Mouse (Mus musculus) midbrain, embryonic 11.5 days (tissue): ENCODE measurements around the gene Cr2. TPM values are rescaled to one million over a fixed set of nuclear protein-coding genes. Genes with fewer than 3 reads are reported as not detected.

ENCODE experiments used
- ATAC-seq: fragments of 200-750 bp; cut with Nextera tagmentation; 2 replicates; pipeline ENCODE4 v1.8.0; 2017; ENCODE audit warnings: moderate TSS enrichment, moderate library complexity; ENCODE audit not compliant: low FRiP score
- DNase-seq: peaks from one replicate; pipeline ENCODE4 v3.0.0; 2015; ENCODE audit warnings: low spot score; ENCODE audit errors: missing footprints
- H3K27ac ChIP-seq: fragments of 300-500 bp; sonication (generic); 2 replicates; pipeline ENCODE4 v1.5.1; 2014; ENCODE audit warnings: low read depth, low read length
- H3K27me3 ChIP-seq: fragments of 300-500 bp; sonication (generic); 2 replicates; pipeline ENCODE4 v1.6.1; 2014; ENCODE audit warnings: mild to moderate bottlenecking, low read length, moderate library complexity, mixed read lengths; ENCODE audit not compliant: control insufficient read depth, insufficient read depth
- H3K36me3 ChIP-seq: fragments of 300-500 bp; sonication (generic); 2 replicates; pipeline ENCODE4 v1.6.1; 2014; ENCODE audit warnings: mild to moderate bottlenecking, low read length, moderate library complexity, mixed read lengths; ENCODE audit not compliant: control insufficient read depth, insufficient read depth
- H3K4me1 ChIP-seq: fragments of 300-500 bp; sonication (generic); 2 replicates; pipeline ENCODE4 v1.6.1; 2014; ENCODE audit warnings: low read length; ENCODE audit not compliant: control insufficient read depth, insufficient read depth
- H3K4me2 ChIP-seq: fragments of 300-500 bp; sonication (generic); 2 replicates; pipeline ENCODE4 v1.6.1; 2014; ENCODE audit warnings: mild to moderate bottlenecking, moderate library complexity
- H3K4me3 ChIP-seq: fragments of 300-500 bp; sonication (generic); 2 replicates; pipeline ENCODE4 v1.5.1; 2014; ENCODE audit warnings: low read depth, low read length
- H3K9ac ChIP-seq: fragments of 300-500 bp; sonication (generic); 2 replicates; pipeline ENCODE4 v1.6.1; 2014; ENCODE audit warnings: low read length
- H3K9me3 ChIP-seq: fragments of 300-500 bp; sonication (generic); 2 replicates; pipeline ENCODE4 v1.6.1; 2016; ENCODE audit warnings: low read length; ENCODE audit not compliant: control insufficient read depth
- WGBS: fragments of 180-500 bp; shearing (Covaris S2); extraction: QIAGEN DNeasy Blood & Tissue Kit; methylation state at CpG from one replicate; pipeline ENCODE4 v1.1.7; 2014; 5-methylcytosine and 5-hydroxymethylcytosine counted together
- polyA plus RNA-seq: library from polyadenylated mRNA; unstranded; fragments of >200 nt; fragmentation: Nextera tagmentation; extraction: Ambion mirVana; gene quantifications from 2 replicates; pipeline ENCODE4 v1.2.1, GENCODE M21; 2014

Gene Cr2
- polyA plus RNA-seq, 1 experiment from 2014 or later: 0.44 TPM

- H3K27me3 ChIP-seq: no peaks in the 10 kb centered on the region
- no peaks in the 10 kb centered on the region for H3K9me3 ChIP-seq
- ATAC-seq (peak; percentile 61), DNase-seq (no peak)
- H3K4me1 ChIP-seq: peaks cover 2% of the 10 kb centered on the region; the same call in 1 of the 2 replicates
- peak overlapping the region; percentile 48 for H3K4me2 ChIP-seq
- 26% methylated on average over 2 of the region's 2 CpGs for WGBS
- H3K4me3 ChIP-seq: peak overlapping the region; percentile 56
- H3K9ac ChIP-seq: peak overlapping the region; percentile 84
- H3K27ac ChIP-seq: no peak overlapping the region; the same call in 1 of the 2 replicates
- no peaks in the 10 kb centered on the region for H3K36me3 ChIP-seq
These were observed 46.0 kb downstream of the Cr2 start for GRCm38 (mm10) chr1:195130479-195130878.

GRCm38 (mm10) chr1:195129867-195130266, 46.6 kb downstream of the Cr2 start:
- ATAC-seq (no peak), DNase-seq (no peak)
- Histone ChIP-seq H3K27me3 (no peaks in the 10 kb centered on the region), H3K27ac (no peak overlapping the region), H3K4me3 (no peak overlapping the region), H3K4me1 (peaks cover 2% of the 10 kb centered on the region; the same call in 1 of the 2 replicates), H3K36me3 (no peaks in the 10 kb centered on the region), H3K9ac (no peak overlapping the region), H3K9me3 (no peaks in the 10 kb centered on the region), H3K4me2 (no peak overlapping the region)
- 91% methylated on average over 1 of the region's 1 CpGs for WGBS

- Histone ChIP-seq H3K9ac (no peak overlapping the region), H3K9me3 (no peaks in the 10 kb centered on the region), H3K27ac (no peak overlapping the region), H3K27me3 (no peaks in the 10 kb centered on the region), H3K4me2 (no peak overlapping the region), H3K36me3 (peaks cover 3% of the 10 kb centered on the region; the same call in 1 of the 2 replicates), H3K4me3 (no peak overlapping the region), H3K4me1 (no peaks in the 10 kb centered on the region)
- DNase-seq: no peak
- WGBS: 97% methylated on average over 1 of the region's 1 CpGs
- ATAC-seq: no peak
These were observed 62.1 kb downstream of the Cr2 start for GRCm38 (mm10) chr1:195114414-195114813.

- no peak for ATAC-seq
- H3K4me3 ChIP-seq: no peak overlapping the region
These were observed 62.9 kb downstream of the Cr2 start for GRCm38 (mm10) chr1:195113621-195114020.

GRCm38 (mm10) chr1:195100693-195101092, 75.8 kb downstream of the Cr2 start:
- H3K4me3 ChIP-seq: no peak overlapping the region
- H3K27me3 ChIP-seq: no peaks in the 10 kb centered on the region
- 91% methylated on average over 4 of the region's 4 CpGs for WGBS
- H3K36me3 ChIP-seq: no peaks in the 10 kb centered on the region
- no peak overlapping the region for H3K27ac ChIP-seq
- H3K4me1 ChIP-seq: no peaks in the 10 kb centered on the region
- H3K9me3 ChIP-seq: no peaks in the 10 kb centered on the region
- DNase-seq (no peak), ATAC-seq (no peak)
- H3K9ac ChIP-seq: no peak overlapping the region
- H3K4me2 ChIP-seq: no peak overlapping the region

More at GRCm38 (mm10) chr1:195113621-195114020, 62.9 kb downstream of the Cr2 start:
- no peaks in the 10 kb centered on the region for H3K4me1 ChIP-seq
- no peak overlapping the region for H3K4me2 ChIP-seq
- no peak for DNase-seq
- H3K9me3 ChIP-seq: no peaks in the 10 kb centered on the region
- 95% methylated on average over 4 of the region's 4 CpGs for WGBS
- no peak overlapping the region for H3K27ac ChIP-seq
- H3K9ac ChIP-seq: no peak overlapping the region
- H3K36me3 ChIP-seq: peaks cover 3% of the 10 kb centered on the region; the same call in 1 of the 2 replicates
- H3K27me3 ChIP-seq: no peaks in the 10 kb centered on the region

- DNase-seq: no peak
- no peak overlapping the region for H3K4me3 ChIP-seq
- no peaks in the 10 kb centered on the region for H3K36me3 ChIP-seq
- 97% methylated on average over 1 of the region's 1 CpGs for WGBS
- no peak overlapping the region for H3K27ac ChIP-seq
- H3K4me2 ChIP-seq: no peak overlapping the region
- ATAC-seq: no peak
- no peaks in the 10 kb centered on the region for H3K4me1 ChIP-seq
- no peak overlapping the region for H3K9ac ChIP-seq
- H3K27me3 ChIP-seq: no peaks in the 10 kb centered on the region
- no peaks in the 10 kb centered on the region for H3K9me3 ChIP-seq
These were observed 78.5 kb downstream of the Cr2 start for GRCm38 (mm10) chr1:195098004-195098403.

GRCm38 (mm10) chr1:195092220-195092720, 84.2 kb downstream of the Cr2 start, which contains the start of gene Cd46:
Gene Cd46, minus strand, starts transcription at chr1:195092249.
- peak within 1 kb of the TSS; percentile 28 for H3K4me3 ChIP-seq
- 3% methylated on average over 14 of the region's 14 CpGs for WGBS
- H3K9ac ChIP-seq: peak within 1 kb of the TSS; percentile 46
- H3K4me2 ChIP-seq: peak within 1 kb of the TSS; percentile 61
- no peaks in the 10 kb centered on the region for H3K27me3 ChIP-seq
- ATAC-seq (peak; percentile 96), DNase-seq (peak; percentile 92)
- H3K9me3 ChIP-seq: no peaks in the 10 kb centered on the region
- no peaks in the 10 kb centered on the region for H3K36me3 ChIP-seq
- H3K4me1 ChIP-seq: peaks cover 7% of the 10 kb centered on the region
- H3K27ac ChIP-seq: no peak within 1 kb of the TSS

- Histone ChIP-seq H3K4me3 (peak overlapping the region; percentile 28), H3K4me2 (peak overlapping the region; percentile 61), H3K36me3 (no peaks in the 10 kb centered on the region), H3K4me1 (peaks cover 7% of the 10 kb centered on the region), H3K27me3 (no peaks in the 10 kb centered on the region), H3K27ac (no peak overlapping the region), H3K9me3 (no peaks in the 10 kb centered on the region), H3K9ac (peak overlapping the region; percentile 46)
- ATAC-seq (peak; percentile 75), DNase-seq (peak; percentile 87)
- 19% methylated on average over 11 of the region's 11 CpGs for WGBS
These were observed 84.8 kb downstream of the Cr2 start for GRCm38 (mm10) chr1:195091699-195092219.
